Mouse (Mus musculus) cerebellum, postnatal 10 days (tissue): Measurements from ENCODE around the gene Pcdh10.

Experiments used
- DNase-seq, 2 experiments: peaks; one replicate each; pipeline ENCODE4 v3.0.0; 2021; ENCODE audit warnings: mixed read lengths in 2 of 2

The Pcdh10 gene

GRCm38 (mm10) chr3:45378145-45378544 is at the start of gene Pcdh10:
Gene Pcdh10 (plus strand): TSS chr3:45378398.
- peak; percentile 99 to 100 for DNase-seq

DNA sequence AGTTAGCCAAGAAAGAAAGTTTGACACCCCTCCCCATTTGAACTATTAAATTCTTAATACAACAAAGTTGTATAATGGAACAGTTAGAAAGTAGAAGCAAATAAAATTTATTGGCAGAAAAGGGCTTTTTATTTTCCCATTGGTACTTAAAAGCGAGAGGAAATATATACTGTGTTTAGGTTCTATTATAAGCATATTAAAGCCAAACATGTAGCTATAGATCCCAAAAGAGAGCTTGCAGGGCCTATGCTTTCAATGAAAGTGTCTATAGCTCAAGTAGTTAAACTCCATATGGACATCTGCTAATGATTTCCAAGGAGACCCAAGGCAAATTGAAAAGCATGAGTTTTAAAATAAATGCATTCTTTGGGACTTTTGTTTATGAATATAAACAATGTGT is 22.3 kb upstream of the Pcdh10 start:
- no peak for DNase-seq

DNA sequence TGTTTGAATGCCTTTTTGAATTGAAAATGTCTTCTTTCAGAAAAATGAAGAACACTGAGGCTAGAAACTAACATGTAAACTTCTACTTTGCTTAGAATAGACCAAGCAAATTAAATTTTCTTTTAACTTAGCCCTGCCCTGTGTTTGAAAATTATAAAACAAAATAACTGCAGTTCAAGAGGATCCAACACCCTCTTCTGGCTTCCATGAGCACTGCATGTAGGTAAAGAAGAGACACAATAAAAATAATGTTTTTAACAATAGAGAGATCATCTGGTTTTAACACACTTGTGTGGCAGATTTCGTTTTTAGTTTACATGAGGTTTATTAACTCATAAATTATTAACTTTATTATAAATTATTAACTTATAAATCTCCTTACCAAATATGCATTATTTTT is 9.2 kb upstream of the Pcdh10 start:
- DNase-seq: no peak

GRCm38 (mm10) chr3:45375761-45376500 is 2.3 kb upstream of the Pcdh10 start:
- DNase-seq: peak; percentile 90 to 91

GRCm38 (mm10) chr3:45376501-45377390 is 1.5 kb upstream of the Pcdh10 start:
- peak; percentile 67 for DNase-seq

DNA sequence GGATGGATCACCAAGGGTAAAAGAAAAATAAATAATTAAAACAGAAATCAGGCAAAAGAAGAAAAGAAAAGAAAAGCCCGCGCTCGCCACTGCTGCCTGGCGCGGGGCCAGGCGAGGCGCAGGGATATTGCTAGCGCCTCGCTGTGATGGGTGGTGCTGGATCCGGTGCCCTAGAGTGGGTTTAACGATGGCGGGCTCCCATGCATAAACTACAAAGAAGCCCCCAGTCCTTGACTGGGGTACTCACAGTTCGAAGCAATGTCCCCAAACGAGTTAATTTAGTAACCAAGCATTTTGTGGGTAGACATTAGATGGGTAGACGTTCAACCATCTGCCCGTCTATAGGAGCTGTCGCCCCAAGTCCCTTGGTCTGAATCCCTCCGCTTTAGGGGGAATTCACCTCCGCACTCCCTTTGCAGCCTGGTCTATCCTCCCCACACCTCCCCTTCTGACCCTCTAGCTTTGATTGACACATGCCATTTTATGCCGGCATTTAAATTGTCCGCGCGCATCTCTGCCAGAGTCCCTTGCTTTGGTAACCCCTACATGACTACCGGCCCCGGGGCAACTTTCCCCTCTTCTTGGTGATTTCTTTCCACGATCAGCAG is 703 bp upstream of the Pcdh10 start:
- peak; percentile 73 to 77 for DNase-seq

DNA sequence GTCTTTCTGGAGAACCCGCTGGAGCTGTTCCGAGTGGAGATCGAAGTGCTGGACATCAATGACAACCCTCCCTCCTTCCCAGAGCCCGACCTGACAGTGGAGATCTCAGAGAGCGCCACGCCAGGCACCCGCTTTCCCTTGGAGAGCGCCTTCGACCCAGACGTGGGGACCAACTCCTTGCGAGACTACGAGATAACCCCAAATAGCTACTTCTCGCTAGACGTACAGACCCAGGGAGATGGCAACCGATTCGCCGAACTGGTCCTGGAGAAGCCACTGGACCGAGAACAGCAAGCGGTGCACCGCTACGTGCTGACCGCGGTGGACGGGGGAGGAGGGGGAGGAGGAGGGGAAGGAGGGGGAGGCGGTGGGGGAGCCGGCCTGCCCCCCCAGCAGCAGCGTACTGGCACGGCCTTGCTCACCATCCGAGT is 1.4 kb downstream of the Pcdh10 start:
- peak in 1 of 2 experiments; percentile 36 for DNase-seq

GRCm38 (mm10) chr3:45379972-45380761 is 2.0 kb downstream of the Pcdh10 start:
- DNase-seq: peak; percentile 44 to 52

- peak; percentile 57 to 64 for DNase-seq
Measured at GRCm38 (mm10) chr3:45380811-45381761, 2.9 kb downstream of the Pcdh10 start.

DNA sequence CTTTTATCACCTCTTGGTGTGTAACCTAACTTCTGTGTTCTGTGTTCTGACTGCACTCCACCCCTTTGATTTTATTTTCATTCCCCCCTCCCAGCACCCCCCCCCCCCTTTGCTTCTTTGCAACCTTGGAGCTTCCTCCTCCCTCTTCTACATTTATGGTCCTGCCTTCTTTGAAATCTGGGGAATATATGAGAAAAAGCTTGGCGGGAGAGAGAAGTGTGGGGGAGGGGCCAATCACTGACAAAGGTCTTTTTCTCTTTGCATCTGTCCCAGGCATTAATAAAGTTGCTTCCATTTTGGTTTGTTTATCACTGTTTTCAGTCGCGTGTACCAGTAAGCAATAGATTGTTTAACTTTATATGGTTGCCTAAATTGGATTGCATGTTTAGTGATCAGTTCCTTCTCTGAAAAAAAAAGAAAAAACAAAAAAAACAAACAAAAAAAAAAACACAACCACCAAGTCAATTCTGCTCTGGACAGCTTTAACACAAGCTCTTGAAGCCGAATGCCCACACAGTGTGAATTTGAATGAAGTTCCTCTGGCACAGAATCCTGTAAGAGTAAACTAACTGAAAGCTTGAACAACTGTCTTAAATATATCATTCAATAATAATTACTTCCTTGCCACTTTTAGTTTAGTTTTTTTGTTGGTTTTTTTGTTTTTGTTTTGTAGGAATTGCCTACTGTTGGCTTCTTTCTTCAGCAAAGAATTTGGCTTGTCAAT is 4.0 kb downstream of the Pcdh10 start:
- peak; percentile 22 to 23 for DNase-seq

GRCm38 (mm10) chr3:45383831-45384230 is 5.6 kb downstream of the Pcdh10 start:
- peak in 1 of 2 experiments; percentile 3 for DNase-seq

GRCm38 (mm10) chr3:45385028-45385427 is 6.8 kb downstream of the Pcdh10 start:
- peak; percentile 4 to 27 for DNase-seq

- DNase-seq: no peak
Measured at GRCm38 (mm10) chr3:45385451-45385850, 7.3 kb downstream of the Pcdh10 start.

GRCm38 (mm10) chr3:45386512-45386911 is 8.3 kb downstream of the Pcdh10 start:
- peak in 1 of 2 experiments; percentile 10 for DNase-seq

- no peak for DNase-seq
Measured at GRCm38 (mm10) chr3:45397101-45397500, 18.9 kb downstream of the Pcdh10 start.

GRCm38 (mm10) chr3:45403239-45403638 is 25.0 kb downstream of the Pcdh10 start:
- DNase-seq: no peak

DNA sequence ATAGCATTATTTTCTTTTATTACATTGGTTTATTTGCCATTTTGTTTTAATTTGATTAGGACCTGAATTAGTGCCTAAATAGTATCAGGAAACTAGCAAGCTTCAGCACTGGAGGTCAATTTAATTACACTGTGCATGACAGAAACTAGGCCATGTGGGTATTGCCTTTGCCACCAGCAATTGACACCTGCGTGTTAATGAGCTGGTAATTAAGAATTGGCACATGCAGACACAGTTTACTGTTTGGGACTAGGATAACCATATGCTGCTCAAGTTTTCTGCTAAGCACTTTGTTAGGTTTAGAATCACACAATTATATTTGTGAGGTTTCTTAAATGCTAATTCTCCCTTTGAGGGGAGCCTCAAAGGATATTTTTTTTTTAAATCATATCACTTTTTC is 53.5 kb downstream of the Pcdh10 start:
- DNase-seq: peak; percentile 9 to 11

GRCm38 (mm10) chr3:45432172-45432765 is 54.1 kb downstream of the Pcdh10 start:
- peak; percentile 18 to 22 for DNase-seq
